Mouse (Mus musculus) ovary, adult 2 months (tissue): ENCODE measurements around the gene Gm21746. TPM values are rescaled to one million over a fixed set of nuclear protein-coding genes. Genes with fewer than 3 reads are reported as not detected.

Experiments used
- polyA plus RNA-seq: library from polyadenylated mRNA; depleted of rRNA; stranded (reverse); fragments of >200 nt; gene quantifications from 2 replicates; pipeline ENCODE4 v1.2.3, GENCODE M21; 2012; rRNA removed

The Gm21746 gene
- polyA plus RNA-seq: not detected in 2 replicates

GRCm38 (mm10) chrY:6237895-6238294 lies at the start of gene Gm21746:
TSS of gene Gm21746 (minus strand) at chrY:6237995.

GRCm38 (mm10) chrY:6266798-6267197 lies 29.0 kb upstream of the Gm21746 start, which contains the start of gene Gm20873:
TSS of gene Gm20873 (plus strand) at chrY:6267098.

Other genes starting within 250 kb of the Gm21746 start
- not detected in 2 replicates for gene Gm20873, start 29.1 kb upstream of the Gm21746 start, polyA plus RNA-seq